Mouse (Mus musculus) liver, embryonic 14.5 days (tissue): ENCODE measurements at regions not wholly inside any gene's neighbourhood (a gene's known extent, or its start where the extent isn't known, plus 50 kb on each side); places are given as distances from the start of the nearest gene placed in this dataset.

ENCODE experiments used
- ATAC-seq: fragments of 200-750 bp; cut with Nextera tagmentation; 2 replicates; pipeline ENCODE4 v1.8.0; 2017; ENCODE audit warnings: moderate number of reproducible peaks, mild to moderate bottlenecking, moderate library complexity; ENCODE audit not compliant: insufficient read depth
- DNase-seq, 3 experiments: peaks; one replicate each; pipeline ENCODE4 v3.0.0-alpha.2; 2012 to 2013; ENCODE audit warnings: low read depth in 3 of 3, low spot score in 3 of 3
- H3K27ac ChIP-seq: fragments of 300-500 bp; sonication (generic); 2 replicates; pipeline ENCODE4 v1.5.1; 2014; ENCODE audit warnings: moderate library complexity, mild to moderate bottlenecking, control low read depth, inconsistent platforms
- H3K27me3 ChIP-seq: fragments of 300-500 bp; sonication (generic); 2 replicates; pipeline ENCODE4 v1.6.1; 2014; ENCODE audit warnings: mild to moderate bottlenecking, low read length, moderate library complexity; ENCODE audit not compliant: control insufficient read depth, insufficient read depth
- H3K36me3 ChIP-seq: fragments of 300-500 bp; sonication (generic); replicated peaks from 2 replicates; pipeline ENCODE4 v1.6.1; 2014; ENCODE audit warnings: low read depth; ENCODE audit not compliant: control insufficient read depth, insufficient read depth
- H3K4me1 ChIP-seq, 2 experiments: fragments of 200-500 bp in 1 of 2; fragments of 300-500 bp in 1 of 2; sonication (generic) in 1 of 2; replicated peaks; 2 replicates each; pipeline ENCODE4 v1.6.1; 2012 to 2014; ENCODE audit warnings: antibody characterized with exemption in 1 of 2, inconsistent platforms in 1 of 2, low read length in 1 of 2; ENCODE audit not compliant: control insufficient read depth in 2 of 2, insufficient read depth in 2 of 2
- H3K4me2 ChIP-seq: fragments of 300-500 bp; sonication (generic); 2 replicates; pipeline ENCODE4 v1.6.1; 2014; ENCODE audit warnings: low read depth, mild to moderate bottlenecking, control low read depth, moderate library complexity
- H3K4me3 ChIP-seq, 2 experiments: fragments of 200-500 bp in 1 of 2; fragments of 300-500 bp in 1 of 2; sonication (generic) in 1 of 2; 2 replicates each; pipeline ENCODE4 v1.5.1; 2012 to 2014; ENCODE audit warnings: low read depth in 2 of 2, low read length in 2 of 2, mild to moderate bottlenecking in 2 of 2, control low read depth in 1 of 2, inconsistent platforms in 1 of 2, moderate library complexity in 1 of 2; ENCODE audit not compliant: insufficient read depth in 1 of 2
- H3K9ac ChIP-seq: fragments of 300-500 bp; sonication (generic); replicated peaks from 2 replicates; pipeline ENCODE4 v1.6.1; 2014; ENCODE audit warnings: mild to moderate bottlenecking, control low read depth, moderate library complexity
- H3K9me3 ChIP-seq: fragments of 300-500 bp; sonication (generic); 2 replicates; pipeline ENCODE4 v1.6.1; 2016; ENCODE audit warnings: low read length, mixed read lengths; ENCODE audit not compliant: control insufficient read depth
- CTCF ChIP-seq: IDR thresholded peaks from 2 replicates; pipeline ENCODE4 v1.5.1; 2016; ENCODE audit warnings: antibody characterized with exemption, low read depth, control low read depth
- EP300 ChIP-seq: IDR thresholded peaks from 2 replicates; pipeline ENCODE4 v1.6.1; 2016; ENCODE audit warnings: antibody characterized with exemption, low read depth
- WGBS: fragments of 180-500 bp; shearing (Covaris S2); extraction: QIAGEN DNeasy Blood & Tissue Kit; methylation state at CpG from one replicate; pipeline ENCODE4 v1.1.7; 2014; ENCODE audit not compliant: insufficient replicate concordance; 5-methylcytosine and 5-hydroxymethylcytosine counted together

- ATAC-seq: no peak
- no peaks in the 10 kb centered on the region for H3K36me3 ChIP-seq
- 52% methylated on average over 16 of the region's 16 CpGs for WGBS
- H3K4me2 ChIP-seq: no peak overlapping the region
- DNase-seq: no peak
- no peak for TF ChIP-seq CTCF
- TF ChIP-seq EP300: no peak
- no peaks in the 10 kb centered on the region for H3K4me1 ChIP-seq
- H3K27me3 ChIP-seq: no peaks in the 10 kb centered on the region
- no peaks in the 10 kb centered on the region for H3K9me3 ChIP-seq
- no peak overlapping the region for H3K27ac ChIP-seq
- no peak overlapping the region for H3K4me3 ChIP-seq
- H3K9ac ChIP-seq: no peak overlapping the region
Observed at GRCm38 (mm10) chr4:114738903-114739667, 82.4 kb upstream of the Gm12830 start.

- ATAC-seq (no peak), DNase-seq (no peak)
- H3K9me3 ChIP-seq: no peaks in the 10 kb centered on the region
- no peak overlapping the region for H3K4me3 ChIP-seq
- H3K9ac ChIP-seq: no peak overlapping the region
- WGBS: 26% methylated on average over 2 of the region's 2 CpGs
- no peaks in the 10 kb centered on the region for H3K36me3 ChIP-seq
- no peak overlapping the region for H3K27ac ChIP-seq
- H3K27me3 ChIP-seq: no peaks in the 10 kb centered on the region
- no peak overlapping the region for H3K4me2 ChIP-seq
- no peaks in the 10 kb centered on the region for H3K4me1 ChIP-seq
- TF ChIP-seq CTCF: no peak
- no peak for TF ChIP-seq EP300
Observed at GRCm38 (mm10) chr4:114748131-114748530, 73.4 kb upstream of the Gm12830 start.

GRCm38 (mm10) chr4:114759837-114760236, 61.7 kb upstream of the Gm12830 start:
- Histone ChIP-seq H3K27me3 (no peaks in the 10 kb centered on the region), H3K9me3 (no peaks in the 10 kb centered on the region), H3K9ac (no peak overlapping the region), H3K4me3 (no peak overlapping the region), H3K4me1 (no peaks in the 10 kb centered on the region), H3K27ac (no peak overlapping the region), H3K36me3 (no peaks in the 10 kb centered on the region), H3K4me2 (no peak overlapping the region)
- no peak for TF ChIP-seq EP300
- no peak for TF ChIP-seq CTCF
- ATAC-seq: no peak
- no peak for DNase-seq

- TF ChIP-seq CTCF (no peak), EP300 (no peak)
- no peak overlapping the region for H3K4me2 ChIP-seq
- no peaks in the 10 kb centered on the region for H3K4me1 ChIP-seq
- no peak overlapping the region for H3K27ac ChIP-seq
- no peak overlapping the region for H3K4me3 ChIP-seq
- H3K36me3 ChIP-seq: no peaks in the 10 kb centered on the region
- ATAC-seq (no peak), DNase-seq (no peak)
- no peaks in the 10 kb centered on the region for H3K9me3 ChIP-seq
- WGBS: 52% methylated on average over 22 of the region's 22 CpGs
- no peak overlapping the region for H3K9ac ChIP-seq
- H3K27me3 ChIP-seq: no peaks in the 10 kb centered on the region
Observed at GRCm38 (mm10) chr4:114766643-114767393, 54.7 kb upstream of the Gm12830 start.
